Mouse (Mus musculus) kidney, adult 2 months (tissue): ENCODE measurements around the gene Daam1.

Source experiments
- CTCF ChIP-seq: fragments of 200-500 bp; conservative IDR thresholded peaks from 2 replicates; pipeline ENCODE4 v1.5.1; 2011; ENCODE audit warnings: low read depth, mild to moderate bottlenecking, control low read depth, low read length, moderate library complexity, mixed read lengths; ENCODE audit not compliant: insufficient read depth, insufficient read length
- POLR2A ChIP-seq: fragments of 200-500 bp; IDR thresholded peaks from one replicate; pipeline ENCODE4 v1.6.1; 2011; ENCODE audit warnings: low read depth, low read length, control low read depth

GRCm38 (mm10) chr12:71975626-71976025 is 144.7 kb downstream of the Daam1 start:
- TF ChIP-seq CTCF (no peak), POLR2A (no peak)
